Mouse (Mus musculus): ENCODE measurements around the gene Cavin1. TPM values are rescaled to one million over a fixed set of nuclear protein-coding genes. Genes with fewer than 3 reads are reported as not detected.

The Cavin1 gene
- total and polyA plus RNA-seq, 3 experiments = 3.4 to 9.0 TPM; not detected in 1

GRCm38 (mm10) chr11:100971455-100971854 is 768 bp upstream of the Cavin1 start (continued):
- no peak for TF ChIP-seq BHLHE40 (IDR thresholded peaks at IDR 0.05; ENCODE audit: borderline replicate concordance, low read depth, low read length)

GRCm38 (mm10) chr11:100969744-100970556 is 737 bp downstream of the Cavin1 start:
- H3K79me2 ChIP-seq (ENCODE audit: control insufficient read depth, insufficient read depth, low read length, poor library complexity) = no peaks in the 10 kb centered on the region
- no peak overlapping the region for H3K9ac ChIP-seq (ENCODE audit: control insufficient read depth, low read depth, low read length, poor library complexity, severe bottlenecking)
- peaks cover 0 to 3% of the 10 kb centered on the region in 2 experiments; a peak in 1 of 4 replicates for H3K36me3 ChIP-seq (ENCODE audit: control insufficient read depth in 1 of 2, insufficient read depth in 2 of 2, low read length in 2 of 2)
- H3K27ac ChIP-seq (ENCODE audit: control insufficient read depth, low read depth, low read length) = no peak overlapping the region
- no peaks in the 10 kb centered on the region for H3K9me3 ChIP-seq (replicated peaks; ENCODE audit: insufficient read depth, low read length)
- H3K4me1 ChIP-seq (ENCODE audit: control insufficient read depth in 1 of 2, insufficient read depth in 2 of 2, low read length in 2 of 2) = peaks cover 2 to 7% of the 10 kb centered on the region in 2 experiments
- H3K27me3 ChIP-seq (ENCODE audit: control insufficient read depth in 1 of 2, insufficient read depth in 2 of 2, low read length in 2 of 2) = peaks cover 3 to 5% of the 10 kb centered on the region in 2 experiments; a peak in 3 of 4 replicates
- TF ChIP-seq RAD21 (IDR thresholded peaks at IDR 0.05; ENCODE audit: low read depth, low read length) = no peak
- no peak for TF ChIP-seq E2F4 (IDR thresholded peaks at IDR 0.05; ENCODE audit: borderline replicate concordance, low read depth, low read length)
- TF ChIP-seq KAT2A (conservative IDR thresholded peaks at IDR 0.05; ENCODE audit: low read depth, low read length) = no peak
- no peak for TF ChIP-seq SIN3A (IDR thresholded peaks at IDR 0.05; ENCODE audit: low read length)
- TF ChIP-seq POLR2AphosphoS2 (IDR thresholded peaks at IDR 0.05; ENCODE audit: low read length) = no peak
- no peak for TF ChIP-seq ZMIZ1 (IDR thresholded peaks at IDR 0.05; ENCODE audit: low read depth, low read length)
- TF ChIP-seq TCF12 (IDR thresholded peaks at IDR 0.05; ENCODE audit: low read depth, low read length) = no peak
- TF ChIP-seq TBP (IDR thresholded peaks at IDR 0.05; ENCODE audit: low read depth, low read length) = no peak
- TF ChIP-seq MAX (IDR thresholded peaks at IDR 0.05; ENCODE audit: low read length) = no peak
- TF ChIP-seq ZKSCAN1 (IDR thresholded peaks at IDR 0.05; ENCODE audit: low read depth, low read length) = no peak
- TF ChIP-seq NELFE (IDR thresholded peaks at IDR 0.05; ENCODE audit: low read depth, low read length) = no peak
- TF ChIP-seq USF1 (IDR thresholded peaks at IDR 0.05; ENCODE audit: low read depth, low read length) = no peak
- no peak for TF ChIP-seq MEF2A (IDR thresholded peaks at IDR 0.05; ENCODE audit: extremely low read depth, insufficient replicate concordance, low read depth, low read length, poor library complexity, severe bottlenecking)
- TF ChIP-seq ETS1 (IDR thresholded peaks at IDR 0.05; ENCODE audit: low read depth, low read length) = no peak
- no peak for TF ChIP-seq MYB (IDR thresholded peaks at IDR 0.05; ENCODE audit: low read depth, low read length)
- TF ChIP-seq CTCF (IDR thresholded peaks at IDR 0.05 in 2 of 3, conservative IDR thresholded peaks at IDR 0.05 in 1 of 3; ENCODE audit: control insufficient read depth in 1 of 3, insufficient read depth in 1 of 3, low read depth in 2 of 3, low read length in 3 of 3, poor library complexity in 1 of 3, severe bottlenecking in 1 of 3) = no peak
- TF ChIP-seq JUND (IDR thresholded peaks at IDR 0.05; ENCODE audit: low read depth, low read length) = no peak
- H3K4me3 ChIP-seq (ENCODE audit: control insufficient read depth in 1 of 2, insufficient read depth in 1 of 2, low read depth in 2 of 2, low read length in 2 of 2) = no peak overlapping the region
- no peak for DNase-seq (ENCODE audit: low read depth, low spot score)
